Mouse (Mus musculus) heart, embryonic 14.5 days (tissue): Measurements from ENCODE around the gene Tex36. TPM values are rescaled to one million over a fixed set of nuclear protein-coding genes. Genes with fewer than 3 reads are reported as not detected.

Experiments
- ATAC-seq: fragments of 200-750 bp; cut with Nextera tagmentation; 2 replicates; pipeline ENCODE4 v1.8.0; 2017; ENCODE audit warnings: low read depth, moderate TSS enrichment; ENCODE audit not compliant: insufficient number of reproducible peaks, insufficient read depth, low FRiP score
- H3K27ac ChIP-seq, 2 experiments: fragments of 200-500 bp in 1 of 2; fragments of 300-500 bp in 1 of 2; sonication (generic) in 1 of 2; replicated peaks in 1 of 2; 2 replicates each; pipeline ENCODE4 v1.5.1; 2012 to 2014; ENCODE audit warnings: low read depth in 2 of 2, low read length in 2 of 2, control low read depth in 1 of 2, mild to moderate bottlenecking in 1 of 2, mixed read lengths in 1 of 2; ENCODE audit not compliant: control insufficient read depth in 1 of 2, insufficient read depth in 1 of 2
- H3K27me3 ChIP-seq: fragments of 300-500 bp; sonication (generic); 2 replicates; pipeline ENCODE4 v1.6.1; 2014; ENCODE audit warnings: mild to moderate bottlenecking, low read length, control low read depth; ENCODE audit not compliant: control insufficient read depth, insufficient read depth
- H3K36me3 ChIP-seq: fragments of 300-500 bp; sonication (generic); 2 replicates; pipeline ENCODE4 v1.6.1; 2014; ENCODE audit warnings: mild to moderate bottlenecking, control low read depth, low read length, mixed read lengths; ENCODE audit not compliant: control insufficient read depth, insufficient read depth
- H3K4me1 ChIP-seq, 2 experiments: fragments of 200-500 bp in 1 of 2; fragments of 300-500 bp in 1 of 2; sonication (generic) in 1 of 2; 2 replicates each; pipeline ENCODE4 v1.6.1; 2012 to 2014; ENCODE audit warnings: low read length in 2 of 2, control low read depth in 1 of 2, mixed read lengths in 1 of 2; ENCODE audit not compliant: control insufficient read depth in 2 of 2, insufficient read depth in 2 of 2
- H3K4me2 ChIP-seq: fragments of 300-500 bp; sonication (generic); 2 replicates; pipeline ENCODE4 v1.6.1; 2014; ENCODE audit warnings: mild to moderate bottlenecking, low read length
- H3K4me3 ChIP-seq, 2 experiments: fragments of 200-500 bp in 1 of 2; fragments of 300-500 bp in 1 of 2; sonication (generic) in 1 of 2; 2 replicates each; pipeline ENCODE4 v1.5.1; 2012 to 2014; ENCODE audit warnings: low read length in 2 of 2, mild to moderate bottlenecking in 2 of 2, control low read depth in 1 of 2, low read depth in 1 of 2, moderate library complexity in 1 of 2; ENCODE audit not compliant: control insufficient read depth in 1 of 2, insufficient read depth in 1 of 2
- H3K9ac ChIP-seq: fragments of 300-500 bp; sonication (generic); 2 replicates; pipeline ENCODE4 v1.6.1; 2014; ENCODE audit warnings: mild to moderate bottlenecking, low read length
- H3K9me3 ChIP-seq: fragments of 300-500 bp; sonication (generic); 2 replicates; pipeline ENCODE4 v1.6.1; 2016; ENCODE audit warnings: low read length, control low read depth; ENCODE audit not compliant: control insufficient read depth
- WGBS: fragments of 180-500 bp; shearing (Covaris S2); extraction: QIAGEN DNeasy Blood & Tissue Kit; methylation state at CpG from one replicate; pipeline ENCODE4 v1.1.7; 2014; 5-methylcytosine and 5-hydroxymethylcytosine counted together
- polyA plus RNA-seq: library from polyadenylated mRNA; unstranded; fragments of >200 nt; fragmentation: Nextera tagmentation; extraction: Ambion mirVana; gene quantifications from 2 replicates; pipeline ENCODE4 v1.2.1, GENCODE M21; 2014

The Tex36 gene
- polyA plus RNA-seq, 1 experiment from 2014 or later, result not detected

- no peaks in the 10 kb centered on the region for H3K36me3 ChIP-seq
- no peak for ATAC-seq
- WGBS, result 74% methylated on average over 6 of the region's 6 CpGs
- no peak overlapping the region for H3K4me3 ChIP-seq
- no peaks in the 10 kb centered on the region for H3K4me1 ChIP-seq
- H3K27ac ChIP-seq, result no peak overlapping the region
- H3K9ac ChIP-seq, result no peak overlapping the region
- H3K27me3 ChIP-seq, result no peaks in the 10 kb centered on the region
- H3K4me2 ChIP-seq, result no peak overlapping the region
- H3K9me3 ChIP-seq, result no peaks in the 10 kb centered on the region
Observed at GRCm38 (mm10) chr7:133583216-133583615, 18.7 kb downstream of the Tex36 start.

DNA sequence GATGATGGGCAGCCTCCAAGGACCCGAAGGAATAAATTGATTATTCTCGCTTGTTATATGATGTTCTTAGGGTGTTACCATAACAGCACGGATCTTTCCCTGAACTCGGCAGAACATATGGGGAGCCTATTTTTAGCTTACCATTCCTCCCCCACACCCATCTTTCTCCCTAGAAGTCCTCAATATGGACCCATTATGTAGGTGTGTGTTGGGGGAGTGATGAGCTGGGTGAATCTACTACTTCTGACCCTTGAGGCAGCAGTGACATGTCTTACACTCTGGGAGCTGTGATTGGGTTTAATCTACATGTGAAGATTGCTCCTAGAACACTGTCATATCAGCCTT lies 21.7 kb downstream of the Tex36 start:
- Histone ChIP-seq H3K4me1 (no peaks in the 10 kb centered on the region), H3K9me3 (no peaks in the 10 kb centered on the region), H3K9ac (no peak overlapping the region), H3K36me3 (no peaks in the 10 kb centered on the region), H3K4me3 (no peak overlapping the region), H3K4me2 (no peak overlapping the region), H3K27ac (no peak overlapping the region), H3K27me3 (no peaks in the 10 kb centered on the region)
- ATAC-seq, result no peak
- WGBS, result 76% methylated on average over 4 of the region's 4 CpGs

DNA sequence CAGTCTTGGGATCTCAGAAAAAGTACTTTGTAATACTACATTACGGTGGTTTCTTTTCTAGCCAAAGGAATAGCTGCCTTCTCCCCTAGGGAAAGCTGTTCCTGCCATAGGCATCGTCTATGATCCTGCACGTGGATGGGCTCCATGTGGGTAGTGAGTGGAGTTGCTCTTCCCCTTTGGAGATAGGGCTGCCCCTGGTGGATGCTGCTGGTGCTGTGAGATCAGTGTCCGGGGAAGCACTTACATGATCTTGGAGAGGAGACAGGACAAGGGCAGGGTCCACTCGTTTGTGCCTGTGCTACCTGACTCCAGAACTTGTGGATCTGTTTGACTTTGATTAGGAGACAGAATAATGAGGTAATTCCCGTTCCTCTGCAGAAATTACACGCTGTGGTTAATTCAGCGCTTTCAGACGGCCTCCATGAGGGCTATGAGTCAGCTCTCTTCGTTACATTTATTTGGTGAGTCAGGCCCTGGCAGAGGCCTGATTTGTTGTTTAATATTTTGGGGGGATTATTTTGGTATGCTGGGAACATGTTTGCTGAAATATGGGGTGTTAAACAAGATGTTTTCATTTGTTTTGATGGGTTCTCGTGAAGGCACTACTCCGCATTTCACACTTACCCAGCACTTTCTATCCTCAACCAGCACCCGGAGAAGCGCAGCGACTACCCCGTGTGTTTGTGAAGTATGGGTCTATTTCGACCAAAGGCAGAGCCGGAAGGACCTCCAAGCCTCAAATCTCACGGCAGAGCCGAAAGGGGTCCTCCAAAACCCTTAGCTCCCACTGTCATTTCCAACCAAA lies 22.3 kb downstream of the Tex36 start:
- Histone ChIP-seq H3K27ac (no peak overlapping the region), H3K27me3 (no peaks in the 10 kb centered on the region), H3K4me3 (no peak overlapping the region), H3K36me3 (no peaks in the 10 kb centered on the region), H3K4me2 (no peak overlapping the region), H3K9ac (no peak overlapping the region), H3K9me3 (no peaks in the 10 kb centered on the region), H3K4me1 (no peaks in the 10 kb centered on the region)
- ATAC-seq, result no peak
- WGBS, result 76% methylated on average over 20 of the region's 20 CpGs

DNA sequence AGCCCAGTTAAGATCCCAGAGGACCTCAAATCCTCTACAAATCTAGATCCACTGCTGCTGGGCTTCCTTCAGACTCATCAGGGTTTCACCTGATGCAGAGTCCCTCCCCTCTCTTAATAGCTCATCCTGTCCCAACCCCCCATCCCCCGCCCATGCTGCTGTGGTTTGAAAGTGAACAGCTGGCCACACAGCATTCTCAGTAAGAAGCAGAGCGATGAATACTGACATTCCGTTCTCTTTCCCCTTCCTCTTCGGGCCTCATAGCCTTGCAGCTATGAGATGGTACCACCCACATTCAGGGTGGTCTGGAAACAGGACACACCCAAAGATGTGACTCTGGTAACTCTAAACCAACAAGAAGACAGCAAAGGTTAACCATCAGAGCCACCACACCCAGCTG lies 25.1 kb downstream of the Tex36 start:
- H3K4me3 ChIP-seq, result no peak overlapping the region
- 36% methylated on average over 4 of the region's 4 CpGs for WGBS
- ATAC-seq, result no peak
- H3K4me1 ChIP-seq, result no peaks in the 10 kb centered on the region
- H3K27me3 ChIP-seq, result no peaks in the 10 kb centered on the region
- H3K4me2 ChIP-seq, result no peak overlapping the region
- no peaks in the 10 kb centered on the region for H3K9me3 ChIP-seq
- no peaks in the 10 kb centered on the region for H3K36me3 ChIP-seq
- H3K27ac ChIP-seq, result no peak overlapping the region
- no peak overlapping the region for H3K9ac ChIP-seq

- ATAC-seq, result no peak
- Histone ChIP-seq H3K4me3 (no peak overlapping the region), H3K27ac (no peak overlapping the region), H3K9me3 (no peaks in the 10 kb centered on the region), H3K4me2 (no peak overlapping the region), H3K9ac (no peak overlapping the region), H3K36me3 (no peaks in the 10 kb centered on the region), H3K27me3 (no peaks in the 10 kb centered on the region), H3K4me1 (no peaks in the 10 kb centered on the region)
- 69% methylated on average over 6 of the region's 6 CpGs for WGBS
Observed at GRCm38 (mm10) chr7:133576281-133576680, 25.7 kb downstream of the Tex36 start.

DNA sequence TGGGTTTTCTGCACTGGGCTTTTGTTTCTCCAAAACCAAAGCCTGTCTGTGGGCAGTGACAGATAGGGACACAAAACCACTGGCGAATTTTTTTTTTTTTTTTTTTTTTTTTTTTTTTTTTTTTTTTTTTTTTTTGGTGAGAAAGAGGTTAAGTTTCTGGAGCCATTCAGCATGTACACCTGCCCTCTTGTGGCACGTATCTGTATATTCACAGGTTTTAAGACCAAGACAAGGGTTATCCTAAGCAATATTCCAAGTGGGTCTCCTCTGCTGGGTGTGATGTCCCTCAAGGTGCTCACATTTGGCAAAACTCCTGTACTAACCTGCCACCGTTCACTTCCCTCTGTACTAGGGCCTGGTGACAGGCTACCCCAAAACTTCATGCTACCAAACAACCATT lies 30.0 kb downstream of the Tex36 start:
- Histone ChIP-seq H3K36me3 (no peaks in the 10 kb centered on the region), H3K4me3 (no peak overlapping the region)

DNA sequence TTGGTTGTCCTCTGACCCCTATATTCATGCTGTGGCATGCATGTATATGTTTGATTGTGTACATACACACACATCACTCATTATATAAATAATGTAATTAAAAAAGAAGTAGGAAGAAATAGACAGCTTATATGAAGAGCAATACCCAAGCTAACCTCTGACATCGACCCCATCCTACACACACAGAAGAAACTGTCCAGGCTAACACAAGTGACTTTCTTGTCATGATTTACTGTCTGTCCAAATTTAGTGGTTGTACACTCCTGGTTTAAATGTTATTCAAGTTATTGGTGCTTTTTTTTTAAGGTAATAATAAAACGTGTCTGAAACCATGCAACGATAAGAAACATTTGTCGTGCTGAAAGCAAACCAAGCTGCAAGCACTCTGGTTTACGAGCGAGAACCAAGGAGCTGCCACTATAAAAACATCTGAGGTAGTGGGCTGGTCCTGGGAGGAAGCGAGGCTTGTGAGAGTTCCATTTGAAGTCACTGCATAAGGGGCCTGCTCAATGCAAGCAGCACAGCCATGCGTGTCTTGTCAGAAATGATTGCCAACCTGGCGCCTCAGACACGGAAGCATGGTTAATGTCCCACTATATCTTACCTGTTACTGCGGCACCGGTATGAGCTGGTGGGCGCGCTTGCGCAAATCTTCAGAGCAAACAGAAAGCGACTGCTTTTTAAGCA lies 32.6 kb downstream of the Tex36 start:
- ATAC-seq, result no peak

More for the DNA sequence above, 30.0 kb downstream of the Tex36 start:
- Histone ChIP-seq H3K4me1 (no peaks in the 10 kb centered on the region; a peak in 1 of 4 replicates), H3K4me2 (no peak overlapping the region), H3K9ac (no peak overlapping the region), H3K27me3 (no peaks in the 10 kb centered on the region), H3K27ac (no peak overlapping the region), H3K9me3 (no peaks in the 10 kb centered on the region)
- ATAC-seq, result no peak
- 38% methylated on average over 3 of the region's 3 CpGs for WGBS

More for the DNA sequence above, 32.6 kb downstream of the Tex36 start:
- Histone ChIP-seq H3K27me3 (no peaks in the 10 kb centered on the region), H3K4me1 (no peaks in the 10 kb centered on the region; a peak in 1 of 4 replicates), H3K4me3 (no peak overlapping the region), H3K36me3 (no peaks in the 10 kb centered on the region), H3K4me2 (no peak overlapping the region), H3K27ac (no peak overlapping the region), H3K9ac (no peak overlapping the region), H3K9me3 (no peaks in the 10 kb centered on the region)
- WGBS, result 81% methylated on average over 16 of the region's 16 CpGs
